Mouse (Mus musculus): ENCODE results near the gene Ttyh3. TPM values are rescaled to one million over a fixed set of nuclear protein-coding genes. Genes with fewer than 3 reads are reported as not detected.

The Ttyh3 gene
- polyA plus RNA-seq, 1 experiment, result 302 TPM

DNA sequence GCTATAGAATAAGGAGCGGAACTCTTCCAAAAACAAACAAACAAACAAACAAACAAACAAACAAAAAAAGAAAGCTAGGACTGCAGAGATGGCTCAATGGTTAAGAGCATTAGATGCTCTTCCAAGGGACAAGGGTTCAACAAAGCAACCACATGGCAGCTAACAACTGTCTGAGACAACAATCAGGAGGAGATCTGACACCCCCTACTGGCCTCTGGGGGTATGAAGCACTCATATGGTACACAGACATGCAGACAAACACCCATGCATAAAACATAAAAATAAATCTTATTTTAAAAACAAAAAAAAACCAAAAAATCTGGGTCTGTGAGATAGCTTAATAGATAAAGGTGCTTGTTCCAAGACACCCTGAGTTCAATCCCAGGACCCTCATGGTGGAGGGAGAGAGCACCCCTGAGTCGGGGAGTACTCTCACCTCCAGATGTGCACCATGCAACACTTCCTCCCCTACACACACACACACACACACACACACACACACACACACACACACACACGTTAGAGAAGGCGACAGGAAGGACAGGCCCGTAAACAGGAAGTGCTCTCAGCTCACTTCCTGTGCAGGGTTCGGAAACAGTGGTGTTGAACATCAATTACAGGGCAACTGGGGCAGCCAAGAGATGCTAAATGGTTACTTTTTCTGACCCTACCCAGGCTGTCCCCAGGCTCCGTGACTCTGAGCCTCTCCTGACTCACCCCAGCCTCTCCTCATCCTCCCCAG lies 12.3 kb downstream of the Ttyh3 start:
- peaks cover 78% of the 10 kb centered on the region for H3K4me1 ChIP-seq
- H3K27me3 ChIP-seq (replicated peaks), result no peaks in the 10 kb centered on the region
- H3K36me3 ChIP-seq (replicated peaks; ENCODE audit: low read length), result peaks cover 99% of the 10 kb centered on the region
- H3K9me3 ChIP-seq, result no peaks in the 10 kb centered on the region
- H3K4me3 ChIP-seq (replicated peaks), result no peak overlapping the region
- TF ChIP-seq FLI1 (IDR thresholded peaks at IDR 0.05; ENCODE audit: low read length) (no peak), GATA1 (IDR thresholded peaks at IDR 0.05; ENCODE audit: borderline replicate concordance, low read length) (no peak)

DNA sequence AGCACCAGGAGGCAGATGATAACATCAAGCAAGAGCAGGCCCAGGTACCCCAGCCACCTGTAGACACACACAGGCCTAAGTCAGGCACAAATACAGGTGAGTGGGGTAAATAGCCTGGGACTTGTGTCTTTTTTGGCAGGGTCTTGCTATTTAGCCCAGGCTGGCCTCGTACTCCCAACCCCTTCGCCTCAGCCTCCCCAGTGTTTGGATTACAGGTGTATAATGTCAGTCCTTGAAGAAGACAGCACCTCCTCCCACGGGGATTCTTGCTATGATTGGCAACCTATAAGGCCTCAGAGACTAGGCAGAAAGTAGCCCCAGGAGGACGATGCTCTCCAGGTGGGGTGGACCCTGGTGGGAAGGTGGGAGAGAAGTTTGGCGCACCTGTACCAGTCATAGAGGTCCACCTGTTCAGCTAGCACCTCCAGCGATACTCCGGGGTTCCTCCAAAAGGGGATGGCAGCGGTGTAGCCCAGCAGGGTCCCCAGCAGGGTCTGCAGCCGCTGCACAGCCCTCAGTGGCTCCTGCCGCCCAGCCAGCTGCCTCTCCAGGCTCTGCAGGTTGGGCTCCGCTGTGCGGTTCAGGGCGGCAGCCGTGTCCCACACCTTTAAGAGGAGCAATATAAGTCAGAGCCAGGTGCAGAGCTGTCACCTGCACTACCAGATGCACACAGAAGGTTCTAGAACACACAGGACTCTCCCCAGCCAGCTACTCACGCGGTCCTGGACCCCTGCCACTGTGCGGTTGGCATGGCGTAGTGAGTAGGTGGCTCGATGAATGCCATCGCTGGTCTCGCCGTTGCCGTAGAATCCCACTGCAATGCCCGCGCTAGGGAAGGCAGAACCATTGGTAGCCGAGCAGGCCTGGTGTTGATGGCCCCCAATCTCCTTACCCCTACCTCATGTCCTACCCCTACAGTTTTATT lies 13.8 kb downstream of the Ttyh3 start:
- no peak for TF ChIP-seq FLI1 (IDR thresholded peaks at IDR 0.05; ENCODE audit: low read length)
- TF ChIP-seq GATA1 (IDR thresholded peaks at IDR 0.05; ENCODE audit: borderline replicate concordance, low read length), result no peak
- Histone ChIP-seq H3K9me3 (no peaks in the 10 kb centered on the region), H3K27me3 (replicated peaks) (no peaks in the 10 kb centered on the region), H3K4me3 (replicated peaks) (no peak overlapping the region), H3K4me1 (peaks cover 64% of the 10 kb centered on the region), H3K36me3 (replicated peaks; ENCODE audit: low read length) (peaks cover 99% of the 10 kb centered on the region)

DNA sequence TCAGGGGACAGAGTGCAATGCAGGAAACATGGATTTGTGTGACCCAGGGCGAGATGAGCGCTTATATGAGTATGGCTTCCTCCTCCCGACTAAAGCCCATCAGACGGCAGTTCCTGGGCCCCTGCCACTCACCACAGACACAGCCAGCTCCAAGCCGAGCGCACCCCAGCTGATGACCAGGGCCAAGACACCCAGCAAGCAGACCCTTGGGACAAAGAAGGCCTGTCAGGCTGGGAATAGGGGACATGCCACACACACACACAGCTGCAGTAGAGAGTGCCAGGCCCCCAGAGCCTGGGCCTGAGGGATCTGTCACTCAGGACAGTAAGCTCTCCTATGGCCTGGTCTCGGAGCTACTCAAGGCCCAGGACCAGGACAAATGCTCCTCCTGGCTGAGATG lies 15.4 kb downstream of the Ttyh3 start:
- TF ChIP-seq GATA1 (IDR thresholded peaks at IDR 0.05; ENCODE audit: borderline replicate concordance, low read length) (no peak), FLI1 (IDR thresholded peaks at IDR 0.05; ENCODE audit: low read length) (no peak)

DNA sequence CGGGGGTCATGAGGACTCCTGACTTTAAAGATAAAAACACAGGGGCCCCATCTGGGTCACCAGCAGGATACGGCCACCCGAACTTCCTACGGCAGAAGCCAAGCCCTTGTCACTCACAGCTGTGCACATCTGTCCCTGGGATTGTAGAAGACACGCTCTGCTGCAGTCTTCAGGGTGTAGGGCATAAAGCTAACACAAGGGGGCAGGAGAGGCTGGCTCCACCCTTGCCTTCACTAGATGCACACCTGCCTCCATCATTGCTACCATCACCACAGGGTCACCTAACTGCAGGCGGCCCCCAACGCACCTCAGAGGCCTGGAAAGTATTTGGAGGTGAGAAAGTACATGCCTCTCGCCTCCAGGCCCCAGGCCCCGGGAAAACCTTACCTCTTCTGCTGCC lies 19.8 kb downstream of the Ttyh3 start:
- TF ChIP-seq GATA1 (IDR thresholded peaks at IDR 0.05; ENCODE audit: borderline replicate concordance, low read length) (no peak), FLI1 (IDR thresholded peaks at IDR 0.05; ENCODE audit: low read length) (no peak)
- H3K4me3 ChIP-seq (replicated peaks), result peak overlapping the region; percentile 19
- peaks cover 68% of the 10 kb centered on the region for H3K4me1 ChIP-seq
- H3K27me3 ChIP-seq (replicated peaks), result no peaks in the 10 kb centered on the region
- peaks cover 12% of the 10 kb centered on the region for H3K9me3 ChIP-seq
- peaks cover 99% of the 10 kb centered on the region for H3K36me3 ChIP-seq (replicated peaks; ENCODE audit: low read length)

More for the DNA sequence above, 15.4 kb downstream of the Ttyh3 start:
- Histone ChIP-seq H3K4me1 (peaks cover 64% of the 10 kb centered on the region), H3K36me3 (replicated peaks; ENCODE audit: low read length) (peaks cover 100% of the 10 kb centered on the region), H3K9me3 (peaks cover 3% of the 10 kb centered on the region), H3K4me3 (replicated peaks) (no peak overlapping the region), H3K27me3 (replicated peaks) (no peaks in the 10 kb centered on the region)

DNA sequence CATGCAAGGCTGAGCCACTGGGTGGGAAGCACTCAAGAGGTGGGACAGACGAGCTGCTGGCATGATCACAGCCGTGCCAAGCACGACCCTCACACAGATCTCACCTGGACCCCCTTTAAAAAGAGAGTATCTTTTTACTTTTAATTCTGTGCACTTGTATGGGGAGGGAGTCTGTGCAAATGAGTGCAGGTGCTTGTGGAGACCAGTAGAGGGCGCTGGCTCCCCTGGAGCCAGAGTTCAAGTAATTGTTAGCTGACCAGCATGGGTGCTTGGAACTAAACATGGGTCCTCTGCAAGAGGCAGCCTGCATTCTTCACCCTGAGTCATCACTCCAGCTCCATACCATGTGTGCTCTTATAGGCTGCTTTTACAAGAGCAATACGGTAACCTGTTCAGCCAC lies 21.3 kb downstream of the Ttyh3 start:
- Histone ChIP-seq H3K36me3 (replicated peaks; ENCODE audit: low read length) (peaks cover 99% of the 10 kb centered on the region), H3K4me1 (peaks cover 72% of the 10 kb centered on the region), H3K9me3 (peaks cover 12% of the 10 kb centered on the region), H3K27me3 (replicated peaks) (no peaks in the 10 kb centered on the region), H3K4me3 (replicated peaks) (peak overlapping the region; percentile 59)
- no peak for TF ChIP-seq GATA1 (IDR thresholded peaks at IDR 0.05; ENCODE audit: borderline replicate concordance, low read length)
- no peak for TF ChIP-seq FLI1 (IDR thresholded peaks at IDR 0.05; ENCODE audit: low read length)

DNA sequence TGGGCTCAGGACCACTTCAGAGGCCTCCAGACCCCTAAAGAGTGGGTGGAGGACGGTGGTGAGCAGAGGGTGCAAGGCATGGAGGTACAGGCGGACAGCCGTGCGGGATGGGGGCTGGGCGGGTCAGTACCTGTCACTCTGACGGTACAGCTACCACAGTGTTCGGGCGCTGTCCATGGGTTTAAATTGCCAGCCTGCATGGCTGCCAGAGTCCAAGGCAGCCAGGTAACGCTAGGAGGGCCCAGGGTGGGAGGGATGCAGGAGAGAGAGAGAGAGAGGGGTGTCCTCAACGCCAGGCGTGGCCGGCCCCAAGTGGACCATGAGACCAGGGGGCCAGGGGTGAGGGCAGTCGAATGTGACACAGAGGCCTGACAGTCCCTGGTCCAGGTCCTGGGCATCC lies 23.9 kb downstream of the Ttyh3 start:
- TF ChIP-seq GATA1 (IDR thresholded peaks at IDR 0.05; ENCODE audit: borderline replicate concordance, low read length), result no peak
- TF ChIP-seq FLI1 (IDR thresholded peaks at IDR 0.05; ENCODE audit: low read length), result no peak
- peaks cover 92% of the 10 kb centered on the region for H3K36me3 ChIP-seq (replicated peaks; ENCODE audit: low read length)
- no peaks in the 10 kb centered on the region for H3K27me3 ChIP-seq (replicated peaks)
- H3K4me3 ChIP-seq (replicated peaks), result peak overlapping the region; percentile 20
- peaks cover 12% of the 10 kb centered on the region for H3K9me3 ChIP-seq
- H3K4me1 ChIP-seq, result peaks cover 93% of the 10 kb centered on the region

DNA sequence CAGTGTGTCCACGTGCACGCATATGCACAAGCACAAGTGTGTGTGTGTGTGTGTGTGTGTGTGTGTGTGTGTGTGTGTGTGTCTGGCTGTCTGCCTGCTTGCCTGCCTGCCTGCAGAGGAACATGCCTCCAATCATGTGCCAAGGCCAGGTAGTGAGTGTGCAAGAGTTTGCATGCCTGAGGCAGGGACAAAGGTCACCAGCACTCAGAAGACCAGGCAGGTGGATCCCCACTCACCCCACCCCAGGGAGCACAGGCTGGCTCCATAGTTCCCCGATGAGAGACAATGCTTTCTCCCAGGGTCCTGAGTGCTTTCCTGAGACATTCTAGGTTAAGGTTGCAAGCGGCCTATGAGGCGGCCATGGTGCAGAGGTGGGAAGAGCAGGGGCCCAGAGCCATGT lies 24.6 kb downstream of the Ttyh3 start:
- peak overlapping the region; percentile 76 for H3K4me3 ChIP-seq (replicated peaks)
- H3K4me1 ChIP-seq, result peaks cover 94% of the 10 kb centered on the region
- no peak for TF ChIP-seq FLI1 (IDR thresholded peaks at IDR 0.05; ENCODE audit: low read length)
- no peak for TF ChIP-seq GATA1 (IDR thresholded peaks at IDR 0.05; ENCODE audit: borderline replicate concordance, low read length)
- peaks cover 11% of the 10 kb centered on the region for H3K9me3 ChIP-seq
- H3K27me3 ChIP-seq (replicated peaks), result no peaks in the 10 kb centered on the region
- peaks cover 84% of the 10 kb centered on the region for H3K36me3 ChIP-seq (replicated peaks; ENCODE audit: low read length)

DNA sequence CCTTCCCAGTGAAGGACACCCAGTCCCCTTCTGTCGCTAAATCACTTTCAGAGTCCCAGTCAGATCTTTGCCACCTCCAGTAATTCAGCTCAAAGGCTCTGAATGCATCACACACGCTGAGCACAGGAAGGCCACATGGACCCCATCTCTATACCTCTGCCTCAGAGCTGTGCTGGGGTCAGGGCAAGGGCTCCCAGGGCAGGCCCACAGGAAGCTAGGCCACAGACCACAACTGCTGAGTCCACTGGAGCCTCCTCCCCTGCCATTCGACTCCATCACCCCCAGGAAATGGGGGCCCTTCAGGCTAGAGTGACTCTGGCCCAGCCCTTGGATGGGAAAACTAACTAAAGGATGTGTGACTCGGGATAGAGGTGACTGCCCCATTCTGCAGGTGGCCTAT lies 25.0 kb downstream of the Ttyh3 start:
- H3K27me3 ChIP-seq (replicated peaks), result no peaks in the 10 kb centered on the region
- TF ChIP-seq FLI1 (IDR thresholded peaks at IDR 0.05; ENCODE audit: low read length), result no peak
- no peak for TF ChIP-seq GATA1 (IDR thresholded peaks at IDR 0.05; ENCODE audit: borderline replicate concordance, low read length)
- peak overlapping the region; percentile 76 for H3K4me3 ChIP-seq (replicated peaks)
- H3K4me1 ChIP-seq, result peaks cover 93% of the 10 kb centered on the region
- H3K9me3 ChIP-seq, result peaks cover 10% of the 10 kb centered on the region
- peaks cover 83% of the 10 kb centered on the region for H3K36me3 ChIP-seq (replicated peaks; ENCODE audit: low read length)

DNA sequence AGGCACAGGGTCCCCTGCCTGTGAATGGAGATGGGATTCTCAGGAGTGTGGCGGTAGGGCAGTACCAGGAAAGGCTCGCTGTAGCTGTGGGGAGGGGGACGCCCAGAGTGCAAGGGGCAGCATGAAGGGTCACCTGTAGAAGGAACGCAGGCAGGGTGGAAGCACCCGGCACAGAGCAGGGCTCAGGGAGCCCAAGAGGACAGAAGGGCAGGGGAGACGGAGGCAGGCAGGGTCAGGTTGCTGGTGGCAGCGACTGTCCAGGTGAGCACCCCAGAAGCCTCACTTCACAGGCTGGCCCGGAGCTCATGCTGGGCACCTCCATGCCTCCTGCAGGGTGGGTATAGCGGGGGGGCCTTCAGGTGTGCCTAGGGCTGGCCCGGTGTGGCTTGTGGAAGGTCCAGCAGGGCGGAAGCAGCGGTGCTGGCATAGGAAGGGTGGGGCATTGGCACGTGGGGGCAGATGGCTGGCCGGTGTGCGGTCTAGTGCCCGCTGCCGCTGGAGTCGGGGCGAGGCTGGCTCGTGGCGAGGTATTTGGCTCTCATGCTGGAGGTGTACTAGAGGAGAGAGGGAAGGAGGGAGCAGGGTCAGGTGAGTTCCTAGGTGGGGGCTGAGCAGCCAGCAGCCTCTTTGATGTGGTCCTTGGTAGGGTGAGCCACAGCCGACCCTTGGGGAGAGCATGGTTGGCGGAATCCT lies 25.7 kb downstream of the Ttyh3 start:
- Histone ChIP-seq H3K4me3 (replicated peaks) (no peak overlapping the region), H3K9me3 (peaks cover 6% of the 10 kb centered on the region), H3K27me3 (replicated peaks) (no peaks in the 10 kb centered on the region), H3K4me1 (peaks cover 94% of the 10 kb centered on the region), H3K36me3 (replicated peaks; ENCODE audit: low read length) (peaks cover 78% of the 10 kb centered on the region)
- TF ChIP-seq GATA1 (IDR thresholded peaks at IDR 0.05; ENCODE audit: borderline replicate concordance, low read length) (no peak), FLI1 (IDR thresholded peaks at IDR 0.05; ENCODE audit: low read length) (no peak)
